Mouse (Mus musculus) NIH3T3 (cell line): ENCODE measurements around the gene AC140267.1.
A peak's percentile ranks its signal among the peaks of the same experiment; 100 is the strongest.

Experiments used
- DNase-seq: peaks from one replicate; pipeline ENCODE4 v3.0.0-alpha.2; 2012; ENCODE audit warnings: low read depth

Gene AC140267.1

DNA sequence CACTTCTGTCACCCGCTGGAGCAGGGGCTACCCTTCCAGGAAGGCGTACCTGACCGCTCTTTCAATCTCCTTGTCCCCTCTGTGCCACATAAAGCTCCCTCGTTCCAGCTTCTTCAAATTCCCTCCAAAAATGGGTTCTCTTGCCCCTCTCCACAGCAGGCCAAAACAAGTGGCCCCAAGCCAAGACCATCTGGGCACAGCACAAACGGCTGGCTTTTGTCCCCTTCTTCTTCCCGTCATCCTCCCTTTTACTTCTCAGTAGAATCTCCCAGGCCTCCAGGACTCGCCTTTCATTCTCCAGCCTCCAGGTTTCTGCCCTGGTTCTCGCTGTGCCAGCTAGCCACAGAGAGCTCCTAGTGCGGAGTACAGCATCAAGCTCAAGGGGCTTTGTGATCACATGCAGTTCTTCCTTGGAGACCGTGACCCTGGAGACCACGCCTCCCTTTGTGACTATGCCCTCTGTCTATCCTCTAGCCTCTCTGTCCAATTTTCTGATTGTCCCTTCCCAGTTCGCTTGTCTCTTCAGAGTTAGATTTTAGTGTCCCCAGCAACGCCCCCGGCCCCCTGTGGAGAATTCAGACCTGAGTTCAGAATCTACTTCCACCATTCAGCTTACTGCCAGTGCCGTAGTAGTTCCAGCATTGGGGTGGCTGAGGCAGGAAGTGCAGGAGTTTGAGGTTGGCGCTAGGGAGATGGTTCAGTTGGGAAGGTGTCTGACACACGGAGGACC is 7.4 kb upstream of the AC140267.1 start:
- no peak for DNase-seq

DNA sequence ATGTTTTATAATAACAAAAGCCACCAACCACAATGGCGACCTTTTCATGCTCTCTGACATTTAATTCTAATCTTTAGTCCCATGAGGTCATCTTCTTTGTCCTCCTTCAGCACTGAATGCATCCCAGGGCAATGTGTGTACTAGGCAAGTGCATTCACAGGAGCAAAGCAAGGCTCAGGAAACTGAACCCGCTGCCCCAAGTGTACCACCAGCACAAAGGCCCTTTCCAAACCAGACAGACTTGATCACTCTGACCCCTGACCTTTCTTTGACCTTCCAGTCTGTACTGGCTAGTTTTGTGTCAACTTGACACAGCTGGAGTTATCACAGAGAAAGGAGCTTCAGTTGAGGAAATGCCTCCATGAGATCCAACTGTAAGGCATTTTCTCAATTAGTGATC is 3.3 kb upstream of the AC140267.1 start:
- DNase-seq, result no peak

DNA sequence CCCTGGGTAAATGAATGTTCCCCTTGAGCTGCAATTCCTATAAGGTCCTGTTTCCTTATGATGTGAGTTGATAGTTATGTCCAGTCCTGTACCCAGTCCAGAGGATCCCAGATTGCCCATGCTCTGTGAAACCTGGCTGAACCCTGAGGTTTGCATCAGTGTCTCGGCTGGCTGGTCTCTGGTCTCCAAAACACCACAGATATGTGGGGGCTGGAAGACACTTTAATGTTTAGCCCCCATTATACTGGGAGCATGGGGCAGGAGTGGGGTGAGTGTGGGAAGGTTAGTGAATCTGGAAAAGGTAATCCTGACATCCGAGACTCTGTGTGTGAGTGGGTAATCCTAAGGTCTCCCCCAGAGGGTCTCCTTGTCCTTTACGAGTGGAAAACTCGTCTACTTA is 2.6 kb upstream of the AC140267.1 start:
- peak; percentile 25 for DNase-seq

DNA sequence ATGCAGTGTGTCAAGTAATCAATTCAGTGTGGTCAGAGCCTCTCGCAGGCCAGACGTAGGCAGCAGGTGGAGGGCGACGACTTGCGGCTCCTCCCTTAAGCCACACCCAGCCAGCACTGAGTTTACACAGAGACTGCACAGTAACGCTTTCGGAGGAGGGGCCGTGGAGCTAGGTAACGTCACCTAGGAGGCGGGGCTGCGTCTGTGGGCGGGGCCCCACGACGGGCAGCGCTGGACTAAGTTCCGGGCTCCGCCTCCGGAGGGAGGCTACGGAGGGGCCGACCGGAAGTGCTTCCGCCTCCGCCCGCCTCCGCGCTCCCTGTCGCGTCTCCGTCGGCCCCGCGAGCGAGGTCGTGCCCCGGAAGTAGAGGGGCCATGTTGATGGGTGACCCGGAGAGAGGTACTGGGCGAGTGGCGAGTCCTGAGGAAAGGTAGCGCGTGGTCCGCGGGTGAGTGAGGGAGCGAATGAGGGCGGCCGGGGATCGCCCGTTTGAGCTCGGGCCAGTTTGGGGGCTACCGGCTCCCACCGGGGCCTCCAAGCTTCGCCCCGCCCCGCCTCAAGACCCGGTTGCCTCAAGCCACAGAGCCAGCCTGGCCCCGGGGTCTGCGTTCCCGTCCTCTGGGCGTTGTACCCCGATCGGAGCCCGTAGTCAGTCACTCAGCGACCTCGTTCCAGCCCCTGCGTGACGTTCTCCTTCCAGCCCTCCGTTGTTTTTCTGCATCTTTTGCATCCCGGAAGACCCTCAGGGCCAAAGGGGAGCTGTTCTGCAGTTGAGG is 1.7 kb upstream of the AC140267.1 start, which contains the start of gene Mief1:
TSS of gene Mief1 (plus strand) at position 286 of the 777 bp plus-strand sequence.
- DNase-seq, result peak; percentile 99

DNA sequence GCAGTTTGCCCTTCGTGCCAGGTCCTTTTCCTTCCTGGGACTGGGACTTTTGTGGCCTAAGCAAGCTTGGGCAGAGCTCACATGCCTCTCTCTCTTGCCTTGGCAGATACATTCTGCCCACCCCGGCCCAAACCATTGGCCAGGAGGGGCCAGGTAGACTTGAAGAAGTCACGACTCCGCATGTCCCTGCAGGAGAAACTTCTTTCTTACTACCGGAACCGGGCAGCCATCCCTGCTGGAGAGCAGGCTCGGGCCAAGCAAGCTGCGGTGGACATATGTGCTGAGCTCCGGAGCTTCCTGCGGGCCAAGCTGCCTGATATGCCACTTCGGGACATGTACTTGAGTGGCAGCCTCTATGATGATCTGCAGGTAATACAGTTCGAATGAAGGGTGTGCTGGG is 12.5 kb downstream of the AC140267.1 start:
- no peak for DNase-seq

DNA sequence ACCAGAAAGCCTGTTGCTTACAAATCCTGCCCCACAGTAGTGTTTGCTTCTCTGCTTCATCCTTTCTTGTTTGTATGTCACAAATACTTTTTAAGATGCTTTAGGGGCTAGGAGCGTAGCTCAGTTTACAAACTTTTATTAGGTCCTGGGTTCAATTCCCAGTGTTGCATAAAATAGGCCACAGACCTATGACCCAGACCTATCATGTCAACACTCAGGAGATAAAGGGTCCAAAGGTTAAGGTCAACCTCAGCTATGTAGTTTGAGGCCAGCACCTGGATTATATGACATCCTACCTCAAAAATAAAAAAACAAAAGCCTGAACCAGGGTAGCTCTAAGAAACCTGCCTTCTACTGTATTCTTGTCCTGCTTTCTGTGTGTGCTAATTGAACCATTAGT is 13.0 kb downstream of the AC140267.1 start:
- DNase-seq, result no peak

DNA sequence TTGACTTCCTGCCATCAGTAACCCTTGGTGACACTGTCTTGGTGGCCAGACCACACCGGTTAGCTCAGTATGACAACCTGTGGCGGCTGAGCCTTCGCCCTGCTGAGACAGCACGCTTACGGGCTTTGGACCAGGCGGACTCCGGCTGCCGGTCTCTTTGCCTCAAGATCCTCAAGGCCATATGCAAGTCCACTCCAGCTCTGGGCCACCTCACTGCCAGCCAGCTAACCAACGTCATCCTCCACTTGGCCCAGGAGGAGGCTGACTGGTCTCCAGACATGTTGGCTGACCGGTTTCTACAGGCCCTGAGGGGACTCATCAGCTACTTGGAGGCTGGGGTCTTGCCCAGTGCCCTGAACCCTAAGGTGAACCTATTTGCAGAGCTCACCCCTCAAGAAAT is 14.0 kb downstream of the AC140267.1 start:
- no peak for DNase-seq

DNA sequence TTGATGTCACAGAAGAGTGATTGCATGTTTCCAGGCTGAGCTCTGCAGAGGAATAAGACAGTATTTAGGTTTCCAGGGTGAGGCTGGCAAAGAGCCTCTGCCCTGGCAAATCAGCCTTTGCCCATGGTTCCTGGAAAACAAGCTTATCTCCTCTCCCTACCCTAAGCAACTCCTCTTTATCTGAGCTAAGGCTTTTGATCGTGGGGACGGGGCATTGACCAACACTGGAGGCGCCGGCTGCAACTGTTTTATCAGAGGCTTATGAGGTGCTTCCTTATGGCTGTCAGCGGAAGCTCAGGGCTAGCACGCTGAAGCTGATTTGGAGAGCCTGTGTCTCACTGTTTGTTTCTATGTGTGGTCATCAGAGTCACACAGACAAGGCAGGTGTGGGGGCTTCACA is 15.0 kb downstream of the AC140267.1 start:
- DNase-seq, result no peak

DNA sequence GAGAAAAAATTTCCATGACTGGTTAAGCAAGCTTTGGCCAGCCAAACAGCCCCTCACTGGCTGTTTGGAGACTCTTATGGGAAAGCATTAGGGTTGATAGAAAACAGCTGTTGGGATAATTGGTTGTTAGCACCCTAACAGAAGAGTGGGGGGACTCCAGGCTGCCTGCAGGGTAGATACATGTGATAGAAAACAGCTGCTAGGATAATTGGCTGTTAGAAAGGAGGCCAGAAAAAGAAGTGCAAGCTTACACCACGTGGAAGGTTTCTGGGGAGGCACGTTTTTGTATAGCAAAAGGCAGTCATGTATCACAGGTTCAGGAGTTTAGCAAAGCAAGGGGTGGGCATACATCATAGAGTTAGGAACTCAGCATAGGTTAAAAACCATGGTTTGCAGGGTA is 17.9 kb downstream of the AC140267.1 start:
- peak; percentile 88 for DNase-seq

DNA sequence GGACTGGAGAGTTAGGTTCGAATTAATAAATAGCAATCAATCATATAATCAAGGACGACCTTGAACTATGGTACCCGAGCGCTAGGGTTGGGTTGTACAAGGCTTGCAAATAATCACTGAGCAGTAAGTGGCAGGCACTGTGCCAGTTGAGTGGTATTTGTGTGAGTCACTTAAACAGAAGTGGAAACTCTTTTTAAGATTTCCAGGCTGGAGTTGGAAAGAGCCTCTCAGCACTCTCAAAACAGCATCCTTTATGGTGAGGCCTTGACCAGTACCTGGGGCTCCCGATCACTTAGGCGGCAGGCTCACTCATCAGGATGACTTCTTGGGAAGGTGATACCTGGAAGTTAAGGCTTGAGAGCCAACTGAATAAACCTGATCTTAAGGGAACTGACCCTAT is 18.6 kb downstream of the AC140267.1 start:
- peak; percentile 96 for DNase-seq

DNA sequence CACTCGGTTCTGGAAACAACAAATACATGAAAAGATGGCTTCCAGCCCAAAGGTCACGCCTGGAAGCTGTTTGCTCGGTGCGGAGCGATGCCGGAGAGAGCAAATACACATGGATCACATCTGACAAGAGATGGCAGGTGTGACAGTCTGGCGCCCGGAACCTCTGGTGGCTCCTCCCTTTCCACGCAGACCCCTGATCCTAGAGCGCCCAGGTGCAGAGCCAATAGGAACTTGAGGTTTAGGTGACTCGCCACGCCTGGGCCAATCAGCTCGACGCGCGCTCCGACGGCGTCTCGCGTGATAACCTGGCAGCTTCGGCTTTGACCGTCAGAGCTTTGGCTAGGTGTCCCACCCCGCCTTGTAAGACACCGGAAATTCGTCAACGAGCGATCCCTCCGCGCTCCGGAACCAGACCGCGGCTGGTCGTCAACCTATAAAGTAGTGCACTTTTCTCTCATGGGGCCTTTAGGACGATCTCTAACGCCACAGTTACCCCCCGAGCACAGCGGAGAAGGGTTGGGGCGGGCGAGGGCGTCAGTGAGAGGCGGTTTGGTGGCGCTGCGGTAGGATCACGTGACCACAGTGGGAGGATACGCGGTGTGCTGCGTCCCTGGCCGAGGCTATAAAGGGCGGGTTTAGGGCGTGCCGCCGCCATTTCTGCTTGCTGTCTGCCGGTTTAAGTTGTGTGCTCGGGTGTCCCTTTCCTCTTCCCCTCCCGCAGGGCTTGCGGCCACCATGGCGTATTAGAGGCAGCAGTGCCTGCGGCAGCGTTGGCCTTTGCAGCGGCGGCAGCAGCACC is 19.4 kb downstream of the AC140267.1 start, which contains the start of gene Atf4:
TSS of gene Atf4 (plus strand) at position 338 of the 799 bp plus-strand sequence.
- DNase-seq, result peak; percentile 100

DNA sequence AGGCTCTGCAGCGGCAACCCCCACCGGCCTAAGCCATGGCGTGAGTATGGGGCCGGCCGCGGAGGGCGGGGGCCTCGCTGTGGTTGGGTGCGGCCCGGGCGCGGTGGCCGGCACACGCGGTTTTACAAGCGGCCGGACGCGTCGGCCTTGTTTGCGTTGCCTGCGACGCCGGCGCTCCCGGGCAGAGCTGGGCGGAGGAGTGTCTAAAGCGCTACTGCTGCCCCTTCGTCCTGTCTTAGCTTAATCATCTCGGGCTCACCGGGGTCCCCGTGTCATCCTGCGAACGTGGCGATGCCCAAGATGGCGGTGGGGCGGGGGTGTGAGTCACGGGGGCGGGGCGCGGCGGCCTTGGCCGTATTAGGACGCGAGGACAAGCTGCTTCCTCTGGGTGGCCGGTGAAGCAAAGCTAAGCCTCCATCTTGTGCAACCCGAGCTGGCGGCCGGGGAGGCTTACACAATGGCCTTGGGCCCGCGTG is 20.0 kb downstream of the AC140267.1 start:
- peak; percentile 96 for DNase-seq

DNA sequence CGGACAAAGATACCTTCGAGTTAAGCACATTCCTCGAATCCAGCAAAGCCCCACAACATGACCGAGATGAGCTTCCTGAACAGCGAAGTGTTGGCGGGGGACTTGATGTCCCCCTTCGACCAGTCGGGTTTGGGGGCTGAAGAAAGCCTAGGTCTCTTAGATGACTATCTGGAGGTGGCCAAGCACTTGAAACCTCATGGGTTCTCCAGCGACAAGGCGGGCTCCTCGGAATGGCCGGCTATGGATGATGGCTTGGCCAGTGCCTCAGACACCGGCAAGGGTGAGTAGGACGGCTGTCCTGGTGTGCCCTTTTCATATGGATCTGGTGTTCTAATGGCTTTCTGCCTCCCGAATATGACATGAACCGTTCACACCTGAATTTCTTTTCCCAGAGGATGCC is 20.6 kb downstream of the AC140267.1 start:
- DNase-seq, result peak; percentile 34

DNA sequence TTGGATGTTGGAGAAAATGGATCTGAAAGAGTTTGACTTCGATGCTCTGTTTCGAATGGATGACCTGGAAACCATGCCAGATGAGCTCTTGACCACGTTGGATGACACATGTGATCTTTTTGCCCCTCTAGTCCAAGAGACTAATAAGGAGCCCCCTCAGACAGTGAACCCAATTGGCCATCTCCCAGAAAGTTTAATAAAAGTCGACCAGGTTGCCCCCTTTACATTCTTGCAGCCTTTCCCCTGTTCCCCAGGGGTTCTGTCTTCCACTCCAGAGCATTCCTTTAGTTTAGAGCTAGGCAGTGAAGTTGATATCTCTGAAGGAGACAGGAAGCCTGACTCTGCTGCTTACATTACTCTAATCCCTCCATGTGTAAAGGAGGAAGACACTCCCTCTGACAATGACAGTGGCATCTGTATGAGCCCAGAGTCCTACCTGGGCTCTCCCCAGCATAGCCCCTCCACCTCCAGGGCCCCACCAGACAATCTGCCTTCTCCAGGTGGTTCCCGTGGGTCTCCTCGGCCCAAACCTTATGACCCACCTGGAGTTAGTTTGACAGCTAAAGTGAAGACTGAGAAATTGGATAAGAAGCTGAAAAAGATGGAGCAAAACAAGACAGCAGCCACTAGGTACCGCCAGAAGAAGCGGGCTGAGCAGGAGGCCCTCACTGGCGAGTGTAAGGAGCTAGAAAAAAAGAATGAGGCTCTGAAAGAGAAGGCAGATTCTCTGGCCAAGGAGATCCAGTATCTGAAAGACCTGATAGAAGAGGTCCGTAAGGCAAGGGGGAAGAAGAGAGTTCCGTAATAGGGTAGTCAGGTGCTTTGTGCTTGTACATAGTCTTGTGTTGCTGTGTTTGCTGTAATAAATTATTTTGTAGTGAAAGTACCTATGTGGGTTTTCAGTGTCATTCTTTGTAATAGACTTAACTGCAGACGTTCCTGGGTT is 21.3 kb downstream of the AC140267.1 start:
- peak; percentile 34 for DNase-seq

DNA sequence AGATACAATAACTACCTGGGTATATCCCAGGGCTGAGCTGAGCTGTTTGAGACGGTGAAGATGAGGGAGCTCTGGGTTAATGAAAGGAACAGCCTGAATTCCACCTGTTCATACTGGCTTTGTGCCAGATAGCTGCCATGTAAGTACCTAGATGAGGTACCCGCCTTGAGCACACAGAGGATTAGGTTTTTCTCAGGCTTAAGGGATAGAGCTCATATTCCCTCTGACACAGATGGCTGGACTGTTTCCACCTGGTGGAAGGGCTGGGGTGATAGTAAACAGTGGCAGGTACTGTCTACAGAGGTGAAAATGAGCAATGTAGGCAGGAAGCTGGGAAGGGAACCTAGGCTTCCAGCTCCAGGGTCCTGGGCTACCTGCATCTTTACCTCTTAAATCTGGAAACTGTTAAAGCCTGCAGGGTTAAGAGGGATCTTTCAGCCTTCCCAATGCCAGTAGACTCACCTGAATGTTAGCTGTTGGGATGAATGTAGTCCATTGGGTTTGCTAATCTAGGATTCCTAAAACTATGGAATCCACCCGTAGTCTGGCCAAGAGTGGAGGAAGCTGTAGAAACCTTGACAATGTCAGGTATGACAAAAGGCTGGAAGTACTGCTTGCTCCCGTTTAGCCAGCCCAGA is 22.1 kb downstream of the AC140267.1 start:
- DNase-seq, result peak; percentile 66

DNA sequence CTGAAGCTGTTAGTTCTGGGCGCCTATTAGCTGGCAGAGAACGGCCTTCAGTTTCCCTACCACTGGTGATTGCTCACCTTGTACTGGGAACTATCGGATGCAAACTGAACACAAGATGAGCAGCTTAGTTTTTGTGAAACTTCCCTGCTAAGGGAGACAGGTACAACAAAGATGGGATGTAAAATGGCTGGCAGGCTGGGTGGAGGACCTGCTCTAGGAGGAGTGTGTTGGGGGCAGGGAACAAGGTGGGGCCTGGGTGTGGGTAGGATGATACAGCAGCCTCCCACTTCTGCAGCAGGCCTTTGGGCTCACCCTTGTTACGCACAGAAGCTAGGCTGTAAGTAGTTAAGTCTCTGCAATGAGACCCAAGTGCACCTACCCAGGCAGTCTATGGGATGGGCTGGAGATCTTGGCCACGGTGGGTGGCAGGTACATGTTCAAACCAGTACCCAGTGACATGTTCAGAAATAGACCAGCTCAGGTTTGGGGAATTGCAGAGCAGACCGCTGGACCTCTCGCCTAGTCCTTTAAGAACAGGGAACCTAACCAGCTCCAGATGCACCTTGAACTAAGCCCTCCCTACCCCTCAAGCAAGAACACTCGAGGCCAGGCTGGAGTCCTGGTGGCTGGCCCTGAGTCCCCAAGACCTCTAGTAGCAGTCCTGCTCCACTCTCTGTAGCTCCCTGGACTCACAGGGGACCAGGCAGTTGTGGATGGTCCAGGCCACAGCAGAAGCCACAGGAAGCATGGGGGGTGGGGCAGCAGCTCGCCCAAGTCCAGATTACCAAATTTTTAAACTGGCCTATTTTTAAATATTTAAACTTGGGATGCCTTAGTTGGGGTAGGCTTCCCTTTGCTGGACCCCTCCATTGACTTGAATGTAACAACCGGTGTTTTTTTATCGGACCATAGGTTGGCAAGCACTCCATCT is 22.9 kb downstream of the AC140267.1 start:
- DNase-seq, result peak; percentile 66

DNA sequence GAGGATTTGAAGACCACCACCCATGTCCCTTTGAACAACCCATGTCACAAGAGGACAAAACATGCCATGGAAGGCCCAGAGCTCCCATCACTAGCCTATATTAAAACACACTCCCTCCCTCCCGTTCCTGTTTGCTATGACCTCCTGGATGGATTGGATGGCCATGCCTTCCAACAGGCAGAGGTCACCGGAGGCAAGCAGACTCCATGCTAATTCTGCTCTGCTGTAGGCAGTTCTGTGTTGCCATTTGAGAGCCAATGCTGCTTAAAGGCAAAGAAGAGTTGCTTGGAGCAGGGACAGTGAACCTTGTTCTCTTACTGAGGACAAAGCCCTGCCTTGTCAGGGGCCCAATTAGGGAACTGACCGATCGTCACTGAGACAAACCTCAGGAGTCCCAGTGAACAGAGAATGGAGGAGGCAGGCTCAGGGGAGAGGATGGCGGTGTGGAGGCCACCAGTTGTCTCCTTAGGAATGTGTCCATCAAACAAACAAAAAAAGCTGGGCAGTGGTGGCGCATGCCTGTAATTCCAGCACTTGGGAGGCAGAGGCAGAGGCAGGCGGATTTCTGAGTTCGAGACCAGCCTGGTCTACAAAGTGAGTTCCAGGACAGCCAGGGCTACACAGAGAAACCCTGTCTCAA is 23.9 kb downstream of the AC140267.1 start:
- no peak for DNase-seq

DNA sequence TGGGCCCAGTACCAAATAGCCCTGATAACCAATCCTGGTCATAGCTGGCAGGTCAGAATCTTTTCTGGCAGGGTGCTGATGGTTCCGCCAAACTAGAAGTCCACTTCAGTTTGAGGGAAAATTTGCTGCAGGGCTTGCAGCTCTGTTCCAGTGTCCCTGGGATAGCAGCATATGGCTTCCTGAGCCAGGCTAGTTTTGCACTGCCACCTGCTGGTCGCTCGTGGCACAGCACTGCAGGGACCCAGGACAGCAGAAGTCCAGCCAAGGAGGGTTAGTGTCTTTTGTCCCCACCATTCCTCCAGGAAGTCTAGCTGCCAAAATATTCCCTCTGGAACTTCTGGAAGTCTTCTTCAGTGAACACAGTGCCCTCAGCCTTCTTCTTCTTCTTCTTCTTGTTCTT is 25.0 kb downstream of the AC140267.1 start:
- DNase-seq, result peak; percentile 92

DNA sequence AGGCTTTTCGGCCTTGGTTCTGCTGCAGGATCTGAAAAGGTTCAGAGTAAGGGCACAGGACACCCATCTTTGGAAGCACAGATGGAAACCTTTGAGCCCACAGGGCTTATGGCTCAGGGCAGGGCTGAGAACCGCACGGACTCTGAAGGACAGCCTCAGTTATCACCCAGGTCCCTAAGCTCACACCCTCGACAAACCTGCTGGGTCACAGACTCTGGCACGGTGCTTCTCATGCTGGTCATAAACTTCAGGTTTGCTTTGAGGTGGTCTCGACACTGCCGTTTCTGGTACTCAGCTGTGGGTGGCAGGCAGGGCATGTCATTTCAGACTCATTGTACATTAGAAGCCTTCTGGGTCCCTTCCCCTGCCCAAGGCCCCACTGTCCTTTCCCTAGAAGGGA is 25.5 kb downstream of the AC140267.1 start:
- DNase-seq, result no peak
